Mouse (Mus musculus): ENCODE data around the gene Erv3.

DNA sequence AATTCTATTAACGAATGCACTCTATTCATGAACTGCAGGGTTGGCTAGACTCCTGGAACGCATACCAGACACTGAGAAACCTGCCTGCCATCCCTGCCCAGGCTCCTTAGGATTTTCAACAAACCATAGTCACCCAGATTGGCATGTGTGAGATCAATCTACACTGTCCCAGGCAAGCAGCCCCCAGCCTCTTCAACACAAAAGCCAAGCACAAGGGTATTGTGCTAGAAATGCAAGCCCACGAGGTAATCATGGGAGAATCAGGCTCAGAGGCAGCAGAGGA, 37.9 kb downstream of the Erv3 start:
- TF ChIP-seq CTCF (IDR thresholded peaks at IDR 0.05; ENCODE audit: control insufficient read depth, insufficient read depth, insufficient read length) (no peak), USF1 (IDR thresholded peaks at IDR 0.05; ENCODE audit: low read depth) (no peak), MYOG (IDR thresholded peaks at IDR 0.05; ENCODE audit: control insufficient read depth, extremely low read depth, insufficient read length) (no peak), MAX (IDR thresholded peaks at IDR 0.05) (no peak), CEBPB (IDR thresholded peaks at IDR 0.05; ENCODE audit: low read depth) (no peak)

Measured in C2C12 (cell line).